ENCODE assay signal across 8 mouse cellular contexts in the genomic region with DNA sequence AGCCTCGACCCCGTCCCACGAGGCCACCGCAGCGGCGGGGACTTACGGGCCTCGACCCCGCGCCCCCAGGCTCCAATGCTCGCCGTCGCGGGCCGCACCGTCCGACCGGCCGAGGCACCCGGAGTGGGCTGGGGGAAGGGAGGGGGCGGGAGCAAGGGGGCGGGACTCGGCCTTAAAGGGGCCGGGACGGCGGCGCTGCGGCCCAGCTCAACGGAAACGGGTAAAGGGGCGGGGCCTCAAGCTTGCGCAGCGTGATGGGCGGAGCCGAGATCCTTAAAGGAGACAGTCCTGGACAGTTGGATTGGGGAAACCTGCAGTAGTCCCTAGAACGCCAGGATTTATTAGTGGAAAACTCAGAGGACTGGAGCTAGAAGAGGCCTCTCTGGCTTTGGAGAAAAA. TPM values are rescaled to one million over a fixed set of nuclear protein-coding genes. Genes with fewer than 3 reads are reported as not detected.
DNase-seq lines count a peak whose midpoint lies in the region; ATAC-seq lines count a peak whose summit lies in the region.

TSS of gene Pex5 (minus strand) at position 141 of the 399 bp plus-strand sequence.

- under 1% methylated on average over 35 of the region's 36 CpGs for WGBS in heart, embryonic 13.5 days
- 0% methylated on average over 36 of the region's 36 CpGs for WGBS in liver, embryonic 12.5 days (ENCODE audit: insufficient replicate concordance)
- WGBS in stomach, embryonic 15.5 days: 0% methylated on average over 33 of the region's 36 CpGs

- H3K9me3 ChIP-seq in heart, embryonic 13.5 days: no peaks in the 10 kb centered on the region
- H3K9me3 ChIP-seq in liver, embryonic 12.5 days (replicated peaks): no peaks in the 10 kb centered on the region
- H3K9me3 ChIP-seq in stomach, embryonic 15.5 days: no peaks in the 10 kb centered on the region

- H3K4me2 ChIP-seq in heart, embryonic 13.5 days: peak within 1 kb of the TSS; percentile 91
- peak within 1 kb of the TSS; percentile 97 for H3K4me2 ChIP-seq in liver, embryonic 12.5 days
- H3K4me2 ChIP-seq in stomach, embryonic 15.5 days: peak within 1 kb of the TSS; percentile 70

- H3K4me1 ChIP-seq in heart, embryonic 13.5 days: peaks cover 23% of the 10 kb centered on the region
- H3K4me1 ChIP-seq in liver, embryonic 12.5 days: peaks cover 27% of the 10 kb centered on the region
- H3K4me1 ChIP-seq in stomach, embryonic 15.5 days: no peaks in the 10 kb centered on the region

- no peaks in the 10 kb centered on the region for H3K27me3 ChIP-seq in heart, embryonic 13.5 days (replicated peaks)
- no peaks in the 10 kb centered on the region for H3K27me3 ChIP-seq in liver, embryonic 12.5 days (replicated peaks)
- no peaks in the 10 kb centered on the region for H3K27me3 ChIP-seq in stomach, embryonic 15.5 days (replicated peaks)

- peaks cover 32% of the 10 kb centered on the region for H3K36me3 ChIP-seq in heart, embryonic 13.5 days
- peaks cover 19% of the 10 kb centered on the region for H3K36me3 ChIP-seq in liver, embryonic 12.5 days
- H3K36me3 ChIP-seq in stomach, embryonic 15.5 days: peaks cover 10% of the 10 kb centered on the region; the same call in 1 of the 2 replicates

- H3K9ac ChIP-seq in heart, embryonic 13.5 days: peak within 1 kb of the TSS; percentile 95
- H3K9ac ChIP-seq in liver, embryonic 12.5 days: peak within 1 kb of the TSS; percentile 95
- H3K9ac ChIP-seq in stomach, embryonic 15.5 days: peak within 1 kb of the TSS; percentile 85

- peak within 1 kb of the TSS; percentile 83 for H3K27ac ChIP-seq in heart, embryonic 13.5 days (replicated peaks)
- peak within 1 kb of the TSS; percentile 87 for H3K27ac ChIP-seq in liver, embryonic 12.5 days
- H3K27ac ChIP-seq in stomach, embryonic 15.5 days: peak within 1 kb of the TSS; percentile 85

- peak; percentile 92 for ATAC-seq in erythroid progenitor cell, adult 5-6 weeks (replicated peaks; ENCODE audit: low FRiP score, poor library complexity, severe bottlenecking)
- ATAC-seq in heart, embryonic 13.5 days (ENCODE audit: extremely low read depth, insufficient number of reproducible peaks, low FRiP score, low TSS enrichment): peak; percentile 93
- ATAC-seq in liver, embryonic 12.5 days: peak; percentile 92
- peak; percentile 94 for ATAC-seq in stomach, embryonic 15.5 days (ENCODE audit: insufficient read depth, low FRiP score, low read depth)

- DNase-seq in CD4-positive helper T cell, adult 2 months (ENCODE audit: low read depth, low spot score): peak; percentile 91
- peak; percentile 90 for DNase-seq in brain, embryonic 18.5 days (ENCODE audit: low read depth, low spot score)
- DNase-seq in kidney, postnatal 10 days: peak; percentile 99
- DNase-seq in natural killer cell, adult 2 months (ENCODE audit: low spot score in 2 of 2): peak; percentile 81 to 88

- H3K4me3 ChIP-seq in heart, embryonic 13.5 days: peak within 1 kb of the TSS; percentile 87
- peak within 1 kb of the TSS; percentile 96 for H3K4me3 ChIP-seq in liver, embryonic 12.5 days
- H3K4me3 ChIP-seq in stomach, embryonic 15.5 days (replicated peaks): peak within 1 kb of the TSS; percentile 88

RNA-seq across cellular contexts. Expression of gene Pex5, which starts in this region (rescaled TPM):
- total RNA-seq in erythroid progenitor cell, adult 5-6 weeks (2015; ENCODE audit: low replicate concordance): 0.84 and 5.0 TPM in 2 replicates
- total RNA-seq in erythroid progenitor cell, adult 5-6 weeks (2017; ENCODE audit: low replicate concordance): 3.7 and 6.3 TPM in 2 replicates
- 23.2 and 23.7 TPM in 2 replicates for polyA plus RNA-seq in heart, embryonic 13.5 days (2015; fragmentation: Nextera tagmentation; extraction: Ambion mirVana)
- polyA plus RNA-seq in liver, embryonic 12.5 days (2016; fragmentation: Nextera tagmentation; extraction: Ambion mirVana): 26.3 and 26.5 TPM in 2 replicates
- 39.8 and 40.6 TPM in 2 replicates for polyA plus RNA-seq in stomach, embryonic 15.5 days (2015; fragmentation: Nextera tagmentation; extraction: Ambion mirVana)

Comparison
In these comparisons a context has a peak if more than half of its experiments do, and no peak if none do; other contexts are left out.
1. Peak in every context shown above with its lines: DNase-seq, ATAC-seq, H3K4me3 ChIP-seq and H3K27ac ChIP-seq.